Mouse (Mus musculus) stomach, embryonic 15.5 days (tissue): Measurements from ENCODE around the gene Gm49342. TPM values are rescaled to one million over a fixed set of nuclear protein-coding genes. Genes with fewer than 3 reads are reported as not detected.
"Not testable (repeated sequence)": the region's sequence is repeated elsewhere in the genome, so short reads cannot be mapped to it uniquely, and the experiment has no call there.

Experiments
- ATAC-seq: fragments of 200-750 bp; cut with Nextera tagmentation; 2 replicates; pipeline ENCODE4 v1.8.0; 2017; ENCODE audit warnings: low read depth, moderate number of reproducible peaks, moderate TSS enrichment; ENCODE audit not compliant: insufficient read depth, low FRiP score
- H3K27ac ChIP-seq: fragments of 300-500 bp; sonication (generic); 2 replicates; pipeline ENCODE4 v1.5.1; 2015; ENCODE audit warnings: mild to moderate bottlenecking, inconsistent platforms
- H3K27me3 ChIP-seq: fragments of 300-500 bp; sonication (generic); replicated peaks from 2 replicates; pipeline ENCODE4 v1.6.1; 2015; ENCODE audit warnings: inconsistent platforms
- H3K36me3 ChIP-seq: fragments of 300-500 bp; sonication (generic); 2 replicates; pipeline ENCODE4 v1.6.1; 2015; ENCODE audit warnings: inconsistent platforms
- H3K4me1 ChIP-seq: fragments of 300-500 bp; sonication (generic); 2 replicates; pipeline ENCODE4 v1.6.1; 2015; ENCODE audit warnings: inconsistent platforms
- H3K4me2 ChIP-seq: fragments of 300-500 bp; sonication (generic); 2 replicates; pipeline ENCODE4 v1.6.1; 2015; ENCODE audit warnings: mild to moderate bottlenecking, inconsistent platforms
- H3K4me3 ChIP-seq: fragments of 300-500 bp; sonication (generic); replicated peaks from 2 replicates; pipeline ENCODE4 v1.5.1; 2015; ENCODE audit warnings: inconsistent platforms
- H3K9ac ChIP-seq: fragments of 300-500 bp; sonication (generic); 2 replicates; pipeline ENCODE4 v1.6.1; 2015; ENCODE audit warnings: inconsistent platforms
- H3K9me3 ChIP-seq: fragments of 300-500 bp; sonication (generic); 2 replicates; pipeline ENCODE4 v1.6.1; 2016; ENCODE audit warnings: inconsistent platforms
- WGBS: fragments of 180-500 bp; shearing (Covaris S2); methylation state at CpG from one replicate; pipeline ENCODE4 v1.1.7; 2015; 5-methylcytosine and 5-hydroxymethylcytosine counted together
- polyA plus RNA-seq: library from polyadenylated mRNA; unstranded; fragments of >200 nt; fragmentation: Nextera tagmentation; extraction: Ambion mirVana; gene quantifications from 2 replicates; pipeline ENCODE4 v1.2.1, GENCODE M21; 2015

The Gm49342 gene
- polyA plus RNA-seq, 1 experiment from 2014 or later, result not detected

DNA sequence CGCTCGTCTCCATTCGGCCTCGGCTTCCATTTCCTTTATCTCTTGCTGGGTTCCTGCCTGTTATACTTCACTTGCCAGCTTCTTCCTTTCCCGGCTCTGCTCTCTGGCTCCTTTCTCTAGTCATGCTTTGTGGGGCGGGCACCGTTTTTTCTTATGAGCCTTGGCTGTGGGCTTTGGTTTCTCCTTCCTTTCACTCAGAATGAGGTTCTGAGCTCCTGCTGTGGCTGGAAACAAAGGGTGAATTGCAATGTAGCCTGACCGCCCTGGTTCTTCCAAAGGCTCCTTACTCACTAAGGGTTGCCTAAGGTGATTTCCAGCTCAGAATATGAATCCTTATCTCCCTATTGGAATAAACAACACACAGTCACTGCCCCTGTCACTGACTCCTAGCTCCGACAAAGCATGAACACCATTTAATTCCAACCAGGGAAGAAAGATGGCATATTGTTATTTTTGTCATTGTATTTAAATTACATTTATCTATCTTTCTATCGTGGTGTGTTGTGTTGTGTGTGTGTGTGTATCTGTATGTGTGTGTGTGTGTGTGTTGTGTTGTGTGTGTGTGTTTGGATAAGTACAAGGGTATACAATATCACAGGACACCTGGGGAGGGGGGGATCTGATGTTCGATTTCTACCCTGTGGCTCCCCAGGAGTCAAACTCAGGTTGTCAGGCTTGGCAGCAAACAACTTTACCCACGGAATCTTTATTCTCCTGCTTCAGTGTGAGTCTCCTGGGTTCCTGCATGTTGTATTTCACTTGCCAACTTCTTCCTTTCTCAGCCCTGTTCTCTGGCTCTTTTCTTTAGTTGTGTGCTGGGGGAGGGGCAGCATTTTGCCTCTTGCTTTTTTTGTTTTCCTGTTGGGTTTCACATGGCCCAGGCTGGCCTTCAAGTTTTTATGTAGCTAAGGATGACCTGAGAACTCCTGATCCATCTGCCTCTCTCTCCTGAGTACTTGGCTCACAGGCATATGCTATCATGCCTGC is 25.5 kb downstream of the Gm49342 start:
- Histone ChIP-seq H3K4me2 (no peak overlapping the region), H3K9me3 (no peaks in the 10 kb centered on the region), H3K36me3 (no peaks in the 10 kb centered on the region), H3K4me1 (no peaks in the 10 kb centered on the region), H3K27ac (no peak overlapping the region), H3K9ac (no peak overlapping the region), H3K27me3 (no peaks in the 10 kb centered on the region), H3K4me3 (no peak overlapping the region)
- no peak for ATAC-seq
- WGBS, result 36% methylated on average over 12 of the region's 12 CpGs

DNA sequence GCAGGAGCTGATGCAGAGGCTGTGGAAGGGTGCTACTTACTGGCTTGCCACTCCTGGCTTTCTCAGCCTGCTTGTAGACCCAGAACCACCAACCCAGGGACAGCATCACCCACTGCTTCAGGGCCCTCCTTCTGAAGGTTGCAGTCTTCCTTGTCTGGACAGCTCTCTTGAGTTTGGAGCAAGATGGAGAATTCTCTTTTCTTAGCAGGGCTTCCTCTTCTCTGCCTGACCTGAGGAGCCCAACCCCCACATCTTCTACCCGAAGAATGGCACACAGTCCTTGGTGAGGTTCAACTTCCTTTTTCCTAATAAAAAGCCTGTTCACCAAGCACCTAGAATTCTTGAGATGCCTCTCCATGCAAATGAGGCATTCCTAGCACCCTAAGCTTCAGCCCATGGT is 26.5 kb downstream of the Gm49342 start:
- ATAC-seq, result no peak
- no peak overlapping the region for H3K9ac ChIP-seq
- no peak overlapping the region for H3K4me3 ChIP-seq
- H3K4me2 ChIP-seq, result no peak overlapping the region
- H3K9me3 ChIP-seq, result no peaks in the 10 kb centered on the region
- no peaks in the 10 kb centered on the region for H3K36me3 ChIP-seq
- no peaks in the 10 kb centered on the region for H3K4me1 ChIP-seq
- no peak overlapping the region for H3K27ac ChIP-seq
- no peaks in the 10 kb centered on the region for H3K27me3 ChIP-seq
- WGBS, result 71% methylated on average over 1 of the region's 1 CpGs

DNA sequence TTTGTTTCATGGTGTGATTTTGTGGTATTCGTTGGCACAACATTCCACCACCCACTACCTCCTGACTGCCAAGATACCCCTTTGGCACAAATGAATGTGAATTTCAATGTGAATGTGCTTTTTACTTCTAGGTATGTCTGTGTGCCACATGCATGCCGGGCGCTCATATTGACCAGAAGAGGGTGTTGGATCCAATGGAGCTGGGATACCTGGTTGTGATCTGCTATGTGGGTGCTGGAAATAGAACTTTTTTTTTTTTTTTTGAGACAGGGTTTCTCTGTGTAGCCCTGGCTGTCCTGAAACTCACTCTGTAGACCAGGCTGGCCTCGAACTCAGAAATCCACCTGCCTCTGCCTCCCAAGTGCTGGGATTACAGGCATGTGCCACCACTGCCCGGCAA is 28.7 kb downstream of the Gm49342 start:
- 87% methylated on average over 5 of the region's 5 CpGs for WGBS
- H3K4me1 ChIP-seq, ATAC-seq, H3K4me2 ChIP-seq, H3K27me3 ChIP-seq, H3K27ac ChIP-seq, H3K9ac ChIP-seq, H3K4me3 ChIP-seq, H3K9me3 ChIP-seq, H3K36me3 ChIP-seq: not testable (repeated sequence)

DNA sequence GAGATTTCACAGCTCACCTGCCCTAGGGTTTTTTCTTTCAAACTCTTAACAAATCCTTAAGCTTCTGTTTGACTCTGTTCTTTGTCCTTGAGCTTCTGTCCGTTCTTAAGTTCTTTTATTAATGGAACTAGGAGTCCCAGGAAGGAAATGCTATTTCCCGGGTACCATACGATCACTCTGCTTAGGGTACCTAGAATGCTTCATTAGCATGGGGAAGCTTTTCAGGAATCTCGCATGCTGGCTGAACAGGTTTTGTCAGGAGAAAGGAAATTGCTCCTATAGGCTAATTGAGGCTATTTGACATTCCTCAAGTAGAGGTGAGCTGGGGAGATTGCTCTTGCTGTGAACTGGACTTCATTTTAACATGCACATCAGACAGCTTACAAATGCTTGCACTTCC is 29.4 kb downstream of the Gm49342 start:
- 42% methylated on average over 4 of the region's 4 CpGs for WGBS

DNA sequence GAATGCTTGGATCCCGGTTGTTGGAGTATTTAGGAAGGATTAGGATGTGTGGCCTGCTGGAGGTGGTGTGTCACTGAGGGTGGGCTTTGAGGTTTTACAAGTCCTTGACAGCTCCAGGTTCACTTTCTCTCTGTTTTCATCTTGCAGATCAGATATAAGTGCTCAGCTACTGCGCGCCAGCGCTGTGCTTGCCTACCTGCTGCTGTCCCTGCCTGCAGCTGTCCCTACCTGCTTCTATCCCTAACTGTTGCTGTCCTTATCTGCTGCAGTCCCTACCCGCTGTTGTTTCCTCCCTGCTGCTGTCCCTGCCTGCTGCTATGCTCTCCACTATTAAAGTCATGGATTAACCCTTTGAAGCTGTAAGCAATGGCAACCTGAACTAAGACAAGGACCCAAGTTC is 30.7 kb downstream of the Gm49342 start:
- no peaks in the 10 kb centered on the region for H3K36me3 ChIP-seq
- no peak overlapping the region for H3K4me2 ChIP-seq
- H3K4me3 ChIP-seq, result no peak overlapping the region
- ATAC-seq, result no peak
- WGBS, result 67% methylated on average over 5 of the region's 5 CpGs
- H3K27me3 ChIP-seq, result no peaks in the 10 kb centered on the region
- no peak overlapping the region for H3K27ac ChIP-seq
- H3K9ac ChIP-seq, result no peak overlapping the region
- no peaks in the 10 kb centered on the region for H3K9me3 ChIP-seq
- H3K4me1 ChIP-seq, result no peaks in the 10 kb centered on the region

More for the DNA sequence above, 29.4 kb downstream of the Gm49342 start:
- Histone ChIP-seq H3K36me3 (no peaks in the 10 kb centered on the region), H3K9ac (no peak overlapping the region), H3K4me3 (no peak overlapping the region), H3K9me3 (no peaks in the 10 kb centered on the region), H3K27me3 (no peaks in the 10 kb centered on the region), H3K4me1 (no peaks in the 10 kb centered on the region), H3K4me2 (no peak overlapping the region), H3K27ac (no peak overlapping the region)
- ATAC-seq, result no peak

DNA sequence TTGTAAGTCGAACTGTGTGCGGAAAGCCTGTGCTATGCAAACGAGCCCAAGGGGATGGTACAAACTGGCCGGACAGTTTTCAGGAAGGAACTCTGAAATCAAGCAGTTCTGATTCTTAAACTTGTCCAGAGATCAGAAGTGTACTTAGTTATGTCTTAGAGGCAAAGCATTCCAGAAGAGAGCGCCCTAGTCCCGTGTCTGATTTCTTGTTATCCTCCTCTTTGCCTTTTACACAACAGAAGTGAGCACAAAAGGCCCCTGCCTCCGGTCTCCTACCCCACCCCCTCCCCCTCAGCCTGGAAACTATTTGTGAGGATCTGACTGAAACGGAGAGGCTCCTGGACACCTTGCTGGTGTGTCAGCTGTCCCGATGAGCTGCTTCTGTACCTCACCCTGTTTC is 32.4 kb downstream of the Gm49342 start:
- no peaks in the 10 kb centered on the region for H3K4me1 ChIP-seq
- H3K36me3 ChIP-seq, result no peaks in the 10 kb centered on the region
- ATAC-seq, result no peak
- no peak overlapping the region for H3K27ac ChIP-seq
- H3K4me3 ChIP-seq, result no peak overlapping the region
- no peaks in the 10 kb centered on the region for H3K9me3 ChIP-seq
- no peak overlapping the region for H3K4me2 ChIP-seq
- no peaks in the 10 kb centered on the region for H3K27me3 ChIP-seq
- 34% methylated on average over 9 of the region's 9 CpGs for WGBS
- no peak overlapping the region for H3K9ac ChIP-seq

DNA sequence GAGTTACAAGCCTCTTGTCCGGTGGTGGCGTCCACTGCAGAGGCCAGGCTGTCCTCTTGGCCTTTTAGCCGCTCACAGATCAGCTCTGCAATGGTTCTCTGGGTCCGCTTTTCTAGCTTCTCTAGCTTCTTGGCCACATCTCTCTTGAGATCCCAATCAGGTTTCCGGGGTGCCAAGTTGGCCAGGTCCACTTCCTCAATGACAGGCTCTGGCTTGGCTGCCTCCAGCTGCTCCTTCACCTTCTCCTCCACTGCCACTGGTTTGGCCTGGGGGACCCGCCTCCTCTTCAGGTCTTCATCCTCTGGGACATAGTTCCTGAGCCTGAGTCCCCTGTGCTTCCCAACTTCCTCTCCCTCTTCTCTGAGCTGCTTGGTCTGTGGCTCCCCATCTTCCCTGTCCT is 34.1 kb downstream of the Gm49342 start:
- H3K4me1 ChIP-seq, H3K9ac ChIP-seq, H3K36me3 ChIP-seq, H3K9me3 ChIP-seq, H3K27ac ChIP-seq, H3K4me2 ChIP-seq, ATAC-seq, H3K4me3 ChIP-seq, H3K27me3 ChIP-seq: not testable (repeated sequence)
- 86% methylated on average over 6 of the region's 6 CpGs for WGBS

DNA sequence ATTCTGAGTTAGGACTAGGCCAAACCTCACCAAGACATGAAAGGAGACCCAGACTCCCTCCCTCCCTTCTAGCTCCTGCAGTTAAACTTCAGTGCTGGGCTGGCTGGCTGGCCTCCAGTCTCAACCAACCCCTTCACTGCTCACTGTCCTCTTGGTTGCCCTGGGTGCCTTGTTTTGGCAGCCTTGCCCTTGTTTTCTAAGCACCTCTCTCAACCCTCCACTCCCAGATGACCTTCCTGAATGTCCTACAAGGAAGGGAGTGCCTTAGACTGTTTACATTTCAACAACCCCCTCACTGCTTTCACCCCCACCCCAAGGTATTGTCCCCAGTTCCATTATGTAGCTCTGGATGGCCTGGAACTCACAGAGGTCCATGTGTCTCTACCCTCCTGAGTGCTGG is 35.3 kb downstream of the Gm49342 start:
- no peak for ATAC-seq
- Histone ChIP-seq H3K36me3 (no peaks in the 10 kb centered on the region), H3K4me3 (no peak overlapping the region), H3K4me1 (no peaks in the 10 kb centered on the region), H3K27ac (no peak overlapping the region), H3K4me2 (no peak overlapping the region), H3K9ac (no peak overlapping the region), H3K27me3 (no peaks in the 10 kb centered on the region), H3K9me3 (no peaks in the 10 kb centered on the region)

DNA sequence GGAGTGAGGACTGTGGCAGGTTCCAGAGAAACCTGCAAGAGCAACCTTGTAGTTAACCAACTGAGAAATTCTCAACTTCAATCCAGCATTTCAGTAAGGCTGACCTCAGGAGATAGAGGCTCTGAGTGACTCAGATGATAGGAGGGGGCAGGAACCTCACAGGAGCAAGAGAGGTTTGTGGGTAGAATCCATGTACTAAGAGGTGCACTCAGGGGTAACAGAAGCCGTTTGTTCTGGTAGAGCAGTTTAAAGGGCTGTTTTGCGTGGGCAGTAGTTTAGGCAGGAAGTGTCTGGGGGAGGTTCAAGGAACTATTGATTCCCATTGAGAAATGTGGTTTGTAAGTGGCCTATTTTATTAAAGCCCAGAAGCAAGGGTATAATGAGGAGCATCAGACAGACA is 36.9 kb downstream of the Gm49342 start:
- H3K4me1 ChIP-seq, result no peaks in the 10 kb centered on the region
- no peak overlapping the region for H3K27ac ChIP-seq
- H3K36me3 ChIP-seq, result no peaks in the 10 kb centered on the region
- no peak overlapping the region for H3K9ac ChIP-seq
- no peak overlapping the region for H3K4me3 ChIP-seq
- no peak overlapping the region for H3K4me2 ChIP-seq
- ATAC-seq, result no peak
- H3K27me3 ChIP-seq, result no peaks in the 10 kb centered on the region
- 46% methylated on average over 2 of the region's 2 CpGs for WGBS
- H3K9me3 ChIP-seq, result no peaks in the 10 kb centered on the region

DNA sequence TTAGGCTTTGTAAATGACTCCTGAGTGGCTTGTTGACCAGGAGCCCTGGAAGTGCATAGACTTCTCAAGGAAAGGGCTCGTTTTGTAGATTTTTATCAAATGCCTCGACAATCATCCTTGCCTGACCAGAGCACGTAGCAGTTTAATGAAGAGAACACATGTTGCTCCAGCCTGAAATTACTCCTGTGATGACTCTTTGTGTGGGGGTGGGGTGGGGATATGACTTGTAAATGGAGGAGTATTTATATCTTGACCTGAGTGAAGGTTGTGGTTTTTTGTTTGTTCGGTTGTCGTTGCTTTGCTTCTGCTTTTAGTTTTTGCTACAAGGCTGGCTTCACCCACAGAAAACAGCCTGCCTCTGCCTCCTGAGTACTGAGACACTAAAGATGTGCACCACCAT is 37.5 kb downstream of the Gm49342 start:
- no peaks in the 10 kb centered on the region for H3K36me3 ChIP-seq
- no peak overlapping the region for H3K27ac ChIP-seq
- H3K9me3 ChIP-seq, result no peaks in the 10 kb centered on the region
- ATAC-seq, result no peak
- no peak overlapping the region for H3K9ac ChIP-seq
- H3K4me3 ChIP-seq, result no peak overlapping the region
- WGBS, result 50% methylated on average over 5 of the region's 5 CpGs
- no peaks in the 10 kb centered on the region for H3K27me3 ChIP-seq
- H3K4me1 ChIP-seq, result no peaks in the 10 kb centered on the region
- no peak overlapping the region for H3K4me2 ChIP-seq

DNA sequence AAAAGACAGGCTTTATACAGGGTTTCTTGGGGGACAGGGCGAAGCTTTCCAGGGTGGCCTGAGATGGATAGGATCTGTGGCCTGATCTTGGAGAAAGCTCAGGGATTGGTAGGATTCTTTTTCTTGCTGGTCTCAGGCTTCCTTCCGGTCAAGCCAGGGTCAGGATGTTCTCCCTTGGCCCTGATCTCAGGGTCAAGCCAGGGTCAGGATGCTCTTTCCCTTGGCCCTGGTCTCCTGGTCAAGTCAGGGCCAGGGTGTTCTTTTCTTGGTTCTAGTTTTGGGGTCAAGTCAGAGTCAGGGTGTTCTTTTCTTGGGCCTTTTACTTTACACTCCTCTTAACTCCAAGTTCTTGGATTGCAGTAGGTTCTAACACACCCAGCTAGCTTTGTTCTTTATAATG is 43.4 kb downstream of the Gm49342 start:
- Histone ChIP-seq H3K9ac (no peak overlapping the region), H3K9me3 (no peaks in the 10 kb centered on the region), H3K27ac (no peak overlapping the region), H3K27me3 (no peaks in the 10 kb centered on the region), H3K4me3 (no peak overlapping the region), H3K36me3 (no peaks in the 10 kb centered on the region), H3K4me2 (no peak overlapping the region), H3K4me1 (no peaks in the 10 kb centered on the region)
- 81% methylated on average over 2 of the region's 2 CpGs for WGBS
- no peak for ATAC-seq

DNA sequence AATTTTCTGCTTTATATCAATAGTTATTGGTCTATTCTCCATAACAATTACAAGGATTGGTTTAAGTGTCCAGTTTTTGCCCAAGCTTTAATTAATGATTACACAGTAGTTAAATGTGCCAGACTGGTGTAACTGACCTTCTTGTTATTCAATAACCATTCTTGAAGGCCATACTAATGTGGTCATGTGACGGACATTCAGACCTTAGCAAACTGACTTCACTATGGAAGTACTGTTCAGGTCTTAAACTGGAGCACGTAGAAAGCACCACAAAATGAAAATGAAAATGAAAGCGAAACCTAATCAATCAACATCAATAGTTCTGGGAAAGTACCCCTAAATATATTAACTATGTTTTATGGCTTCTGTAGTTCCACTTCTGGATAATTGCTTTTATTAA is 46.7 kb downstream of the Gm49342 start:
- Histone ChIP-seq H3K27me3 (no peaks in the 10 kb centered on the region), H3K4me2 (no peak overlapping the region), H3K4me3 (no peak overlapping the region), H3K4me1 (no peaks in the 10 kb centered on the region), H3K9me3 (no peaks in the 10 kb centered on the region), H3K36me3 (no peaks in the 10 kb centered on the region), H3K9ac (no peak overlapping the region), H3K27ac (no peak overlapping the region)
- 74% methylated on average over 3 of the region's 3 CpGs for WGBS
- 0 out of 2 replicates have a peak, but pooled peaks have one; percentile 56 for ATAC-seq
